Mouse (Mus musculus) lung, adult 2 months (tissue): ENCODE data around the gene Hcn3. TPM values are rescaled to one million over a fixed set of nuclear protein-coding genes. Genes with fewer than 3 reads are reported as not detected.
"Not testable (repeated sequence)": the region's sequence is repeated elsewhere in the genome, so short reads cannot be mapped to it uniquely, and the experiment has no call there.

Source experiments
- DNase-seq: peaks from one replicate; pipeline ENCODE4 v3.0.0; 2022
- H3K4me1 ChIP-seq: fragments of 200-500 bp; 2 replicates; pipeline ENCODE4 v1.6.1; 2011; ENCODE audit warnings: low read length; ENCODE audit not compliant: control insufficient read depth, insufficient read depth
- H3K4me3 ChIP-seq: fragments of 200-500 bp; replicated peaks from 2 replicates; pipeline ENCODE3; 2011; ENCODE audit warnings: low read depth, mild to moderate bottlenecking, control low read depth, low read length; ENCODE audit errors: extremely low read depth
- CTCF ChIP-seq: fragments of 200-500 bp; IDR thresholded peaks from 2 replicates; pipeline ENCODE4 v1.5.1; 2011; ENCODE audit warnings: mild to moderate bottlenecking, low read length, control low read depth; ENCODE audit not compliant: insufficient read depth
- POLR2A ChIP-seq: fragments of 200-500 bp; IDR thresholded peaks from 2 replicates; pipeline ENCODE4 v1.6.1; 2011; ENCODE audit warnings: low read depth, mild to moderate bottlenecking, control low read depth, low read length, borderline replicate concordance; ENCODE audit errors: extremely low read depth
- WGBS: fragments of 180-500 bp; shearing (Covaris S2); methylation state at CpG from one replicate; pipeline ENCODE4 v1.1.7; 2018; 5-methylcytosine and 5-hydroxymethylcytosine counted together
- polyA plus RNA-seq: library from polyadenylated mRNA; depleted of rRNA; stranded (reverse); fragments of >200 nt; gene quantifications from 2 replicates; pipeline ENCODE4 v1.2.3, GENCODE M21; 2012

The Hcn3 gene
- polyA plus RNA-seq, 1 experiment, result 0.67 TPM

GRCm38 (mm10) chr3:89166945-89167344 lies 6.9 kb upstream of the Hcn3 start:
- H3K4me1 ChIP-seq, result peaks cover 13% of the 10 kb centered on the region; the same call in 1 of the 2 replicates
- WGBS, result 91% methylated on average over 19 of the region's 19 CpGs
- TF ChIP-seq POLR2A, result no peak
- no peak for TF ChIP-seq CTCF
- DNase-seq, result no peak
- H3K4me3 ChIP-seq, result no peak overlapping the region

- 11% methylated on average over 12 of the region's 12 CpGs for WGBS
- TF ChIP-seq CTCF (no peak), POLR2A (no peak)
- peak overlapping the region; percentile 97 for H3K4me3 ChIP-seq
- peaks cover 13% of the 10 kb centered on the region; the same call in 1 of the 2 replicates for H3K4me1 ChIP-seq
- no peak for DNase-seq
Observed at GRCm38 (mm10) chr3:89165268-89165870, 5.4 kb upstream of the Hcn3 start.

- H3K4me3 ChIP-seq, result peak within 1 kb of the TSS; percentile 97
- TF ChIP-seq POLR2A, result peak; percentile 82; the same call in 1 of the 2 replicates
- TF ChIP-seq CTCF, result no peak
- DNase-seq, result peak; percentile 94
- WGBS, result under 1% methylated on average over 79 of the region's 79 CpGs
- H3K4me1 ChIP-seq, result peaks cover 13% of the 10 kb centered on the region; the same call in 1 of the 2 replicates
Observed at GRCm38 (mm10) chr3:89164506-89165267, 4.7 kb upstream of the Hcn3 start, which contains the start of gene Clk2. Gene Clk2 (plus strand): TSS chr3:89164795.

GRCm38 (mm10) chr3:89163643-89164245 lies 3.7 kb upstream of the Hcn3 start:
- 58% methylated on average over 5 of the region's 5 CpGs for WGBS
- no peak overlapping the region for H3K4me3 ChIP-seq

GRCm38 (mm10) chr3:89163123-89163522 lies 3.1 kb upstream of the Hcn3 start:
- WGBS, result 74% methylated on average over 1 of the region's 1 CpGs
- no peak for DNase-seq
- peaks cover 16% of the 10 kb centered on the region for H3K4me1 ChIP-seq
- H3K4me3 ChIP-seq, result no peak overlapping the region
- no peak for TF ChIP-seq POLR2A

More at GRCm38 (mm10) chr3:89163643-89164245, 3.7 kb upstream of the Hcn3 start:
- DNase-seq, result no peak
- peaks cover 16% of the 10 kb centered on the region for H3K4me1 ChIP-seq
- TF ChIP-seq POLR2A (no peak), CTCF (no peak)

- TF ChIP-seq POLR2A, result no peak
- no peak for DNase-seq
- WGBS, result 71% methylated on average over 4 of the region's 4 CpGs
- Histone ChIP-seq H3K4me1 (peaks cover 16% of the 10 kb centered on the region), H3K4me3 (no peak overlapping the region)
Observed at GRCm38 (mm10) chr3:89161786-89162185, 1.8 kb upstream of the Hcn3 start.

- not testable (repeated sequence) for H3K4me3 ChIP-seq, DNase-seq
- peaks cover 14% of the 10 kb centered on the region for H3K4me1 ChIP-seq
Observed at GRCm38 (mm10) chr3:89161207-89161606, 1.2 kb upstream of the Hcn3 start.

- H3K4me1 ChIP-seq, result peaks cover 6% of the 10 kb centered on the region; the same call in 1 of the 2 replicates
- whole genome bisulfite sequencing, result 2% methylated on average over 13 of the region's 13 CpGs
- DNase-seq, result peak; percentile 70
- H3K4me3 ChIP-seq, result no peak overlapping the region
- TF ChIP-seq POLR2A, result no peak
- no peak for TF ChIP-seq CTCF
Observed at GRCm38 (mm10) chr3:89159211-89159610, 785 bp downstream of the Hcn3 start.

GRCm38 (mm10) chr3:89158651-89159050 lies 1.3 kb downstream of the Hcn3 start:
- peaks cover 3% of the 10 kb centered on the region; the same call in 1 of the 2 replicates for H3K4me1 ChIP-seq
- TF ChIP-seq CTCF (no peak), POLR2A (no peak)
- 16% methylated on average over 7 of the region's 7 CpGs for WGBS

More at GRCm38 (mm10) chr3:89158651-89159050, 1.3 kb downstream of the Hcn3 start:
- no peak overlapping the region for H3K4me3 ChIP-seq
- no peak for DNase-seq
